14 mouse cellular contexts compared by ENCODE assay signal in genomic region chr15:85947967-85948366, GRCm38 (mm10).
DNase-seq lines count a peak whose midpoint lies in the region; ATAC-seq and TF ChIP-seq lines count a peak whose summit lies in the region.
"Had no signal": no experiment of that assay in that cellular context is flagged by ENCODE, and none has a peak within 500 bp of the region (broad histone marks: within the 10 kb centered on the region; RNA-seq: fewer than 3 reads in every experiment).

No protein-coding gene starts in this region.

- no peak for TF ChIP-seq POLR2A in kidney, adult 2 months (IDR thresholded peaks at IDR 0.05; ENCODE audit: low read depth, low read length)

- peak; percentile 26 for DNase-seq in kidney, adult 2 months
- no peak for DNase-seq in kidney, postnatal 10 days
- peak; percentile 31 for DNase-seq in Muller cell, postnatal 12 days (ENCODE audit: inconsistent ontology term)
- DNase-seq in limb, embryonic 10.5 days (ENCODE audit: low spot score): no peak
- DNase-seq in c-Kit-positive CD71-positive TER-119-positive erythroid progenitor cells, embryonic 14.5 days (ENCODE audit: low spot score): no peak
- no peak for DNase-seq in layer of hippocampus, postnatal 25 days (ENCODE audit: extremely low spot score in 1 of 2, low spot score in 1 of 2)
- no peak for DNase-seq in ovary, postnatal 10 days (ENCODE audit: low spot score)
- DNase-seq: cerebellum, adult 8-10 months; gastrocnemius, adult 2 months; kidney, adult 18-20 months; liver; lung, postnatal 14 days had no signal

- no peak overlapping the region for H3K4me3 ChIP-seq in kidney, adult 2 months (ENCODE audit: insufficient read depth, low read depth, low read length)
- H3K4me3 ChIP-seq in forebrain, embryonic 12.5 days (replicated peaks): no peak overlapping the region
- no peak overlapping the region for H3K4me3 ChIP-seq in limb, embryonic 10.5 days
- H3K4me3 ChIP-seq: gastrocnemius, adult 2 months; heart, embryonic 10.5 days had no signal

- peak overlapping the region; percentile 41 for H3K4me2 ChIP-seq in forebrain, embryonic 12.5 days

- H3K27me3 ChIP-seq in kidney, adult 2 months (replicated peaks; ENCODE audit: control insufficient read depth, insufficient read depth, low read length): no peaks in the 10 kb centered on the region
- no peaks in the 10 kb centered on the region for H3K27me3 ChIP-seq in forebrain, embryonic 12.5 days
- no peaks in the 10 kb centered on the region for H3K27me3 ChIP-seq in limb, embryonic 10.5 days (ENCODE audit: low read depth, poor library complexity, severe bottlenecking)

- no peaks in the 10 kb centered on the region for H3K36me3 ChIP-seq in kidney, adult 2 months (ENCODE audit: control insufficient read depth, insufficient read depth, low read length)
- no peaks in the 10 kb centered on the region for H3K36me3 ChIP-seq in forebrain, embryonic 12.5 days (replicated peaks)
- no peaks in the 10 kb centered on the region for H3K36me3 ChIP-seq in limb, embryonic 10.5 days
- H3K36me3 ChIP-seq: heart, embryonic 10.5 days had no signal

- 0 out of 2 replicates have a peak overlapping the region, but pooled peaks have one; percentile 22 for H3K9ac ChIP-seq in forebrain, embryonic 12.5 days

- H3K4me1 ChIP-seq in kidney, adult 2 months (ENCODE audit: control insufficient read depth, insufficient read depth, low read length): no peaks in the 10 kb centered on the region
- peaks cover 31% of the 10 kb centered on the region for H3K4me1 ChIP-seq in forebrain, embryonic 12.5 days
- peaks cover 13% of the 10 kb centered on the region for H3K4me1 ChIP-seq in limb, embryonic 10.5 days

- WGBS in kidney, adult 2 months: 41% methylated on average over 8 of the region's 8 CpGs
- WGBS in forebrain, embryonic 12.5 days: 9% methylated on average over 8 of the region's 8 CpGs
- 81% methylated on average over 8 of the region's 8 CpGs for WGBS in limb, embryonic 10.5 days

- H3K9me3 ChIP-seq in forebrain, embryonic 12.5 days: no peaks in the 10 kb centered on the region
- no peaks in the 10 kb centered on the region for H3K9me3 ChIP-seq in limb, embryonic 10.5 days (replicated peaks)
- H3K9me3 ChIP-seq: heart, embryonic 10.5 days had no signal

- no peak overlapping the region for H3K27ac ChIP-seq in kidney, adult 2 months (ENCODE audit: insufficient read depth, low read depth, low read length)
- H3K27ac ChIP-seq in forebrain, embryonic 12.5 days: peak overlapping the region; percentile 81
- peak overlapping the region; percentile 53 for H3K27ac ChIP-seq in limb, embryonic 10.5 days
- H3K27ac ChIP-seq: gastrocnemius, adult 2 months had no signal

- TF ChIP-seq CTCF in kidney, adult 2 months (conservative IDR thresholded peaks at IDR 0.05; ENCODE audit: insufficient read depth, insufficient read length, low read depth, low read length): no peak

- peak; percentile 10; the same call in 1 of the 2 replicates for ATAC-seq in forebrain, embryonic 12.5 days (ENCODE audit: low FRiP score)

Comparison
In these comparisons a context has a peak if more than half of its experiments do, and no peak if none do; other contexts are left out.
1. DNase-seq: peak in kidney, adult 2 months (single experiment) and Muller cell, postnatal 12 days (single experiment); none in kidney, postnatal 10 days (single experiment), limb, embryonic 10.5 days (single experiment), c-Kit-positive CD71-positive TER-119-positive erythroid progenitor cells, embryonic 14.5 days (single experiment), layer of hippocampus, postnatal 25 days (0 of 2) and ovary, postnatal 10 days (single experiment).